Mouse (Mus musculus) thymus, adult 2 months (tissue): ENCODE measurements at regions not wholly inside any gene's neighbourhood (a gene's known extent, or its start where the extent isn't known, plus 50 kb on each side); places are given as distances from the start of the nearest gene placed in this dataset.

Experiments
- CTCF ChIP-seq: fragments of 200-500 bp; IDR thresholded peaks from 2 replicates; pipeline ENCODE4 v1.5.1; 2012; ENCODE audit warnings: mild to moderate bottlenecking, control low read depth, low read length, moderate library complexity, borderline replicate concordance; ENCODE audit not compliant: control insufficient read depth, poor library complexity, insufficient read depth; ENCODE audit errors: extremely low read depth
- POLR2A ChIP-seq: fragments of 200-500 bp; IDR thresholded peaks from 2 replicates; pipeline ENCODE4 v1.6.1; 2012; ENCODE audit warnings: mild to moderate bottlenecking, low read length, control low read depth, moderate library complexity; ENCODE audit not compliant: control insufficient read depth, poor library complexity, insufficient read depth; ENCODE audit errors: extremely low read depth

GRCm38 (mm10) chr12:79880346-79880745 lies 232.5 kb downstream of the Zfp36l1 start:
- TF ChIP-seq CTCF = no peak
- no peak for TF ChIP-seq POLR2A
